Comparison of ENCODE assay signal across 8 mouse cellular contexts in genomic region chr7:27473835-27474489, GRCm38 (mm10). TPM values are rescaled to one million over a fixed set of nuclear protein-coding genes. Genes with fewer than 3 reads are reported as not detected.
DNase-seq lines count a peak whose midpoint lies in the region; ATAC-seq and TF ChIP-seq lines count a peak whose summit lies in the region.

No protein-coding gene starts in this region.

- H3K4me3 ChIP-seq in heart, embryonic 15.5 days: peak overlapping the region; percentile 87
- H3K4me3 ChIP-seq in G1E (ENCODE audit: low read depth, low read length): peak overlapping the region; percentile 91
- H3K4me3 ChIP-seq in forebrain, embryonic 15.5 days: peak overlapping the region; percentile 77
- H3K4me3 ChIP-seq in liver, postnatal 0 days (ENCODE audit: low read depth, low read length): peak overlapping the region; percentile 92

- H3K27ac ChIP-seq in heart, embryonic 15.5 days: peak overlapping the region; percentile 95
- peak overlapping the region; percentile 93 for H3K27ac ChIP-seq in forebrain, embryonic 15.5 days (replicated peaks)
- H3K27ac ChIP-seq in liver, postnatal 0 days (ENCODE audit: low read depth): peak overlapping the region; percentile 99

- no peak for TF ChIP-seq EP300 in liver, postnatal 0 days (IDR thresholded peaks at IDR 0.05; ENCODE audit: low read depth)

- no peak for DNase-seq in heart, adult 11 months
- DNase-seq in G1E (ENCODE audit: low spot score): no peak
- no peak for DNase-seq in liver, postnatal 0 days
- DNase-seq in urinary bladder, postnatal 4 days (ENCODE audit: low spot score in 2 of 2): no peak
- no peak for DNase-seq in spleen, adult 18-20 months
- no peak for DNase-seq in T-cell, adult 2 months (ENCODE audit: low spot score)

- no peaks in the 10 kb centered on the region for H3K27me3 ChIP-seq in heart, embryonic 15.5 days
- H3K27me3 ChIP-seq in G1E (ENCODE audit: insufficient read depth, low read length): no peaks in the 10 kb centered on the region
- H3K27me3 ChIP-seq in forebrain, embryonic 15.5 days: no peaks in the 10 kb centered on the region
- H3K27me3 ChIP-seq in liver, postnatal 0 days (ENCODE audit: insufficient read depth, low read length): no peaks in the 10 kb centered on the region

- peak overlapping the region; percentile 76 for H3K4me2 ChIP-seq in heart, embryonic 15.5 days
- peak overlapping the region; percentile 86 for H3K4me2 ChIP-seq in forebrain, embryonic 15.5 days (replicated peaks)
- peak overlapping the region; percentile 74 for H3K4me2 ChIP-seq in liver, postnatal 0 days (ENCODE audit: low read depth, low read length)

- no peaks in the 10 kb centered on the region for H3K9me3 ChIP-seq in heart, embryonic 15.5 days (replicated peaks)
- no peaks in the 10 kb centered on the region for H3K9me3 ChIP-seq in G1E (replicated peaks)
- no peaks in the 10 kb centered on the region for H3K9me3 ChIP-seq in forebrain, embryonic 15.5 days
- H3K9me3 ChIP-seq in liver, postnatal 0 days (ENCODE audit: low read length): no peaks in the 10 kb centered on the region

- WGBS in heart, embryonic 15.5 days: under 1% methylated on average over 34 of the region's 34 CpGs
- WGBS in forebrain, embryonic 15.5 days: under 1% methylated on average over 34 of the region's 34 CpGs
- under 1% methylated on average over 34 of the region's 34 CpGs for WGBS in liver, postnatal 0 days (ENCODE audit: insufficient replicate concordance)

- H3K9ac ChIP-seq in heart, embryonic 15.5 days: peak overlapping the region; percentile 86
- H3K9ac ChIP-seq in forebrain, embryonic 15.5 days (replicated peaks): peak overlapping the region; percentile 49
- peak overlapping the region; percentile 92 for H3K9ac ChIP-seq in liver, postnatal 0 days (replicated peaks)

- H3K36me3 ChIP-seq in heart, embryonic 15.5 days: peaks cover 10% of the 10 kb centered on the region; the same call in 1 of the 2 replicates
- H3K36me3 ChIP-seq in G1E (replicated peaks): peaks cover 33% of the 10 kb centered on the region
- H3K36me3 ChIP-seq in forebrain, embryonic 15.5 days: peaks cover 7% of the 10 kb centered on the region; the same call in 1 of the 2 replicates
- peaks cover 23% of the 10 kb centered on the region for H3K36me3 ChIP-seq in liver, postnatal 0 days (replicated peaks; ENCODE audit: insufficient read depth, low read length)

- H3K4me1 ChIP-seq in heart, embryonic 15.5 days (replicated peaks): peaks cover 28% of the 10 kb centered on the region
- H3K4me1 ChIP-seq in G1E (ENCODE audit: insufficient read depth, low read depth, low read length): peaks cover 53% of the 10 kb centered on the region
- peaks cover 19% of the 10 kb centered on the region for H3K4me1 ChIP-seq in forebrain, embryonic 15.5 days
- peaks cover 39% of the 10 kb centered on the region for H3K4me1 ChIP-seq in liver, postnatal 0 days (ENCODE audit: insufficient read depth)

- ATAC-seq in heart, embryonic 15.5 days (replicated peaks; ENCODE audit: insufficient number of reproducible peaks, insufficient read depth, low FRiP score, low read depth): no peak
- no peak for ATAC-seq in G1E (ENCODE audit: extremely low read depth, insufficient number of reproducible peaks, low FRiP score, poor library complexity, severe bottlenecking)
- no peak for ATAC-seq in forebrain, embryonic 15.5 days (replicated peaks)
- peak; percentile 1; the same call in 1 of the 2 replicates for ATAC-seq in liver, postnatal 0 days

- TF ChIP-seq CTCF in G1E (IDR thresholded peaks at IDR 0.05; ENCODE audit: low read depth, low read length): no peak
- no peak for TF ChIP-seq CTCF in liver, postnatal 0 days (IDR thresholded peaks at IDR 0.05; ENCODE audit: low read depth)

RNA-seq across cellular contexts. Expression of gene Sertad3, which starts 0.4 kb away (rescaled TPM):
- polyA plus RNA-seq in heart, embryonic 15.5 days (2015; fragmentation: Nextera tagmentation; extraction: Ambion mirVana): 19.0 and 21.9 TPM in 2 replicates
- total RNA-seq in G1E (2014; fragmentation: Nextera tagmentation) (5.2 and 9.0 TPM in 2 replicates), G1E (2017) (15.8 and 18.1 TPM in 2 replicates)
- polyA plus RNA-seq in G1E (2012): 24.0 and 27.0 TPM in 2 replicates
- 13.8 and 14.3 TPM in 2 replicates for polyA plus RNA-seq in forebrain, embryonic 15.5 days (2015; fragmentation: Nextera tagmentation; extraction: Ambion mirVana)
- 16.2 and 17.0 TPM in 2 replicates for polyA plus RNA-seq in liver, postnatal 0 days (2015; fragmentation: Nextera tagmentation; extraction: Ambion mirVana)

RNA-seq across cellular contexts. Expression of gene Sertad1, which starts 12.7 kb away (rescaled TPM):
- 34.9 and 37.2 TPM in 2 replicates for polyA plus RNA-seq in heart, embryonic 15.5 days (2015; fragmentation: Nextera tagmentation; extraction: Ambion mirVana)
- total RNA-seq in G1E (2014; fragmentation: Nextera tagmentation): 18.5 and 18.6 TPM in 2 replicates
- 62.3 and 63.1 TPM in 2 replicates for total RNA-seq in G1E (2017)
- 56.9 and 75.3 TPM in 2 replicates for polyA plus RNA-seq in G1E (2012)
- 6.4 and 8.3 TPM in 2 replicates for polyA plus RNA-seq in forebrain, embryonic 15.5 days (2015; fragmentation: Nextera tagmentation; extraction: Ambion mirVana)
- 18.3 and 18.5 TPM in 2 replicates for polyA plus RNA-seq in liver, postnatal 0 days (2015; fragmentation: Nextera tagmentation; extraction: Ambion mirVana)

RNA-seq across cellular contexts. Expression of gene Prx, which starts 25.2 kb away (rescaled TPM):
- 1.7 and 3.0 TPM in 2 replicates for polyA plus RNA-seq in heart, embryonic 15.5 days (2015; fragmentation: Nextera tagmentation; extraction: Ambion mirVana)
- 1.5 and 1.7 TPM in 2 replicates for total RNA-seq in G1E (2014; fragmentation: Nextera tagmentation)
- 0.93 and 1.3 TPM in 2 replicates for total RNA-seq in G1E (2017)
- 2.3 and 2.7 TPM in 2 replicates for polyA plus RNA-seq in G1E (2012)
- polyA plus RNA-seq in forebrain, embryonic 15.5 days (2015; fragmentation: Nextera tagmentation; extraction: Ambion mirVana): 1.1 and 1.3 TPM in 2 replicates
- 0.25 and 0.28 TPM in 2 replicates for polyA plus RNA-seq in liver, postnatal 0 days (2015; fragmentation: Nextera tagmentation; extraction: Ambion mirVana)

RNA-seq across cellular contexts. Expression of gene Blvrb, which starts 26.2 kb away (rescaled TPM):
- 51.4 and 67.5 TPM in 2 replicates for polyA plus RNA-seq in heart, embryonic 15.5 days (2015; fragmentation: Nextera tagmentation; extraction: Ambion mirVana)
- total RNA-seq in G1E (2014; fragmentation: Nextera tagmentation): 438 and 479 TPM in 2 replicates
- total RNA-seq in G1E (2017): 212 and 254 TPM in 2 replicates
- 394 and 460 TPM in 2 replicates for polyA plus RNA-seq in G1E (2012)
- polyA plus RNA-seq in forebrain, embryonic 15.5 days (2015; fragmentation: Nextera tagmentation; extraction: Ambion mirVana): 15.8 and 17.1 TPM in 2 replicates
- 372 and 407 TPM in 2 replicates for polyA plus RNA-seq in liver, postnatal 0 days (2015; fragmentation: Nextera tagmentation; extraction: Ambion mirVana)

RNA-seq across cellular contexts. Expression of gene Sptbn4, which starts 26.5 kb away (rescaled TPM):
- polyA plus RNA-seq in heart, embryonic 15.5 days (2015; fragmentation: Nextera tagmentation; extraction: Ambion mirVana): 0.11 and 0.39 TPM in 2 replicates
- 0.92 and 2.9 TPM in 2 replicates for total RNA-seq in G1E (2014; fragmentation: Nextera tagmentation)
- 1.1 and 1.2 TPM in 2 replicates for total RNA-seq in G1E (2017)
- 0.91 and 1.1 TPM in 2 replicates for polyA plus RNA-seq in G1E (2012)
- polyA plus RNA-seq in forebrain, embryonic 15.5 days (2015; fragmentation: Nextera tagmentation; extraction: Ambion mirVana): 2.0 and 2.2 TPM in 2 replicates
- polyA plus RNA-seq in liver, postnatal 0 days (2015; fragmentation: Nextera tagmentation; extraction: Ambion mirVana): 0.02 and 0.18 TPM in 2 replicates
